Mouse (Mus musculus) lung, postnatal 10 days (tissue): Measurements from ENCODE around the gene Vwc2l.
A peak's percentile ranks its signal among the peaks of the same experiment; 100 is the strongest.

Experiments used
- DNase-seq: peaks from one replicate; pipeline ENCODE4 v3.0.0; 2021

Gene Vwc2l

DNA sequence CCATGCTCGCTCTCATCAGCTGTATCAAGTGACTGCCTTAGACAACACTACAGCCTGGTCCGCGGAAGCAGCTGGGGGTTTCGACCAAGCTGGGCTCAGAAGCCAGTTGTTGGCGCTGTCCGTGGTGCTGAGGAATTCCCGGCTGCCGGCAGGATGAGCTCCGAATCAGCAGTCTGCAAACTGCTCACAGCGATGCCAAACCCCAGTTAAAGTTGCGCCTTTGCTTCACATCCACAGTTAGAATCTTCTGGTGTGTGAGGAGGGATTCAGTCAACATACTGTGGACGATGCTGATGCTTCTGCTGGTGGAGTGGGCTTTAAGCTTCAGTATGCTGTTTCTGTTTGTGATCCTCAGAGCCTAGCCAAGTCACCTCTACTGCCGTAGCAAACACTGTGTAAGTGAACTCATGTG lies at the start of gene Vwc2l:
Gene Vwc2l, plus strand, starts transcription at position 61 of the 412 bp plus-strand sequence.
- peak; percentile 64 for DNase-seq

GRCm38 (mm10) chr1:70692529-70692928 lies 33.0 kb upstream of the Vwc2l start:
- DNase-seq, result no peak

GRCm38 (mm10) chr1:70700270-70700669 lies 25.2 kb upstream of the Vwc2l start:
- DNase-seq, result no peak

DNA sequence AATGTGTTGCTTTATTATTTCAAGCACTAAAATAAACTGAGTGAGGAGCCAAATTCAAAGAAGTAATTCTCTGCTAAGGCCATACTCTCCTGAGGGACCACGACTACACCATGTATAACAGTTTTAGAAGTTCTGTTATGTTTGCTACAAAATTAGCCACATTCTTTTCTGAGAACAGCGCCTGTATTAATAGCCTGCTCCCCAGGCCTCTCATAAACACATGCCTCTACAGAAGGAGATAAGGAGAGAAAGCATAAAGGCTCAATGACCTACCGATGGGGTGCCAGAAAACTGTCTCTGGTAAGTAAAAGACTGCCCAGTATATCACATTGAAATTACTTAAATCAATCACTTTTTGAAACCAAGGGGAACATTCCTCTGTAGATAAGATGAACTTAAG lies 21.6 kb upstream of the Vwc2l start:
- no peak for DNase-seq

GRCm38 (mm10) chr1:70705821-70706220 lies 19.7 kb upstream of the Vwc2l start:
- no peak for DNase-seq

DNA sequence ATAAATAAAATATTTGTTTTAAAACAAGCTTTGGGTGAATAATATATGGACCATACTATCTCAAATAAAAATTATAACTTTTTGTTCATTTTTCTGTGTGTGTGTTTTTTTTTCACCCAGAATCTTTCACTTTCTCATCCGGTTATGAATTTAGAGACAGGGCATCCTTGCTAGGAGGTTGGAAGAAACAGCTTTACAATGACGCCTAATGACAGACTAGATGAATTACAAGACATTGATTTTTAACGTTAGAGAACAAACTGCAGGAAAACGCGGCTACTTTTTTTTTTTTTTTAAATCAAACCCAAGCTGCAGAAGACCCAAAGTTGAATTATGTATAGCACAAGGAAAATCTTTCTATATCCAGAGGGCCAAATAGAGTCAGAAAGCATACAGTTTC lies 470 bp upstream of the Vwc2l start:
- DNase-seq, result no peak

DNA sequence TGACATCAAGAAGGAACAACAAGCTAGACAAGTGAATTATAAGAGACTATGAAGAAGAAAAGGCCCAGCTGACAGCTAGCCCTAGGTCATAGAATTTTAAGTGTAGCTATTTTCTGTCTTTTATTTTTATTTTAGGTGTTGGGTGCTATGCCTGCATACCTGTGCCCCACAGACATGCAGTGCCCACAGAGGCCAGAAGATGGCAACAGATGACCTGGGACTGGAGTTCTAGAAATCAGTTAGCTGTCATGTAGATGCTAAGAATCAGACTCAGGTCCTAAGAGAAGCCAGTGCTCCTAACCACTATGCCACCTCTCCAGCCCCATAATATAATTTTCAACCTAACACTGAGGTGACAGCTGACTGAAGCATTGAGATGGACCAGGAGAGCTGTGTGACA lies 61.6 kb downstream of the Vwc2l start:
- DNase-seq, result no peak

- DNase-seq, result no peak
Measured at GRCm38 (mm10) chr1:70791636-70792035, 66.1 kb downstream of the Vwc2l start.

GRCm38 (mm10) chr1:70795094-70795493 lies 69.6 kb downstream of the Vwc2l start:
- no peak for DNase-seq

GRCm38 (mm10) chr1:70803401-70803800 lies 77.9 kb downstream of the Vwc2l start:
- no peak for DNase-seq

- no peak for DNase-seq
Measured at GRCm38 (mm10) chr1:70823111-70823510, 97.6 kb downstream of the Vwc2l start.

GRCm38 (mm10) chr1:70833262-70833661 lies 107.7 kb downstream of the Vwc2l start:
- no peak for DNase-seq

DNA sequence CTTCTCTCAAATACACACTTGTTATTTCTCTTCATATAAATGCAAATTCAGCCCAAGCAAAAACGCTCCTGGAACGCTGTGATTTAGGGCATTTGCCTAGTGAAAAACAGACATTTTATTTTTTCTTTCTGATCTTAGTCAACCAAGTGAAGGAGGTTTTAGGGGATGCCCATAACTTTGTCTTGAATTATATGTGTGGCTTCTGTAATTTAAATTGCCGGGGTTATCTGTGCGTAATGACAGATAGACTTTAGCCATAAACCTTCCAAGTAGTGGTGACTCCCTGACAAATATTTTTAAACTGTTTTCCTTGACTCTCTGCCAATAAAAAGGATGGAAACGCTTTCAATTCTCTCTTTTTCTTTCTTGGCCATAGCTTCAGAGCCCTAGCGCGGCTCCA lies 116.7 kb downstream of the Vwc2l start:
- no peak for DNase-seq

- no peak for DNase-seq
Measured at GRCm38 (mm10) chr1:70845276-70845675, 119.8 kb downstream of the Vwc2l start.

DNA sequence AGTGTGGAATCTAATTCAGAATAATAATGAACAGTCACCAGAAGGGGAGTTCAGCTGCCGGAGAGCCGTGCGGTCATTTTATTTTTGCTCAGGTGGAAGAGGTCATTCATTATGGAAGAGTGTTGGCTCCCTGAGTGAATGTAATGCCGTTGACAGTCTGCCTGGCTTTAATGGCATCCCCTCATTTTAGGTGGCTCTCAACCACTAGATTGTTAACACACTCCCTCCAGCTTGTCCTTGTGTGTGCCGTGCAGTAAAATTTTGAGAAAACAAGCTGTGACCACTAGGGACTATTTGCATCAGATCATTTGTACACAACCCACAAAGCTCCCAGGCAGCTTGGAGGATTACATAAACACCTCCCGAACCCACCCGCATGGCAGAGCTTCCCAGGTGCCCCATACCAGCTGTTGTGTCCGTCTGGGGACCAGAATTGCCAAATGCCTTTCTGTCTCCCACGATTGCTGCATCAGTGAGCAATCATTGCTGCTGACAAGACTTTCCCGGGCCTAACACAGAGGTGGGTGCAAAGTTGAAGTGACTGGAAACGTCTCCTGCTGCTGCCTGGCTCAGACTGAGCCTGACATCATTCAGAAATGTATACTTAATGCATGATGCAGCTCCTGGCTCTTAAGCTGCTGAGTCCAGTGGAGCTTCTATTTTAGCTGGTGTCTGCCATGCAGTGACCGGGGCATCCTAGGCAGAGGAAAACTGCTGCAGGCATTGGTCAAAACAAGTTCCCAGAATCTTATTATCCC lies 126.3 kb downstream of the Vwc2l start:
- DNase-seq, result no peak

- DNase-seq, result peak; percentile 4
Measured at GRCm38 (mm10) chr1:70853446-70853845, 127.9 kb downstream of the Vwc2l start.

GRCm38 (mm10) chr1:70855912-70856311 lies 130.4 kb downstream of the Vwc2l start:
- no peak for DNase-seq

- no peak for DNase-seq
Measured at GRCm38 (mm10) chr1:70861672-70862071, 136.2 kb downstream of the Vwc2l start.

GRCm38 (mm10) chr1:70866137-70866536 lies 140.6 kb downstream of the Vwc2l start:
- DNase-seq, result peak; percentile 4

DNA sequence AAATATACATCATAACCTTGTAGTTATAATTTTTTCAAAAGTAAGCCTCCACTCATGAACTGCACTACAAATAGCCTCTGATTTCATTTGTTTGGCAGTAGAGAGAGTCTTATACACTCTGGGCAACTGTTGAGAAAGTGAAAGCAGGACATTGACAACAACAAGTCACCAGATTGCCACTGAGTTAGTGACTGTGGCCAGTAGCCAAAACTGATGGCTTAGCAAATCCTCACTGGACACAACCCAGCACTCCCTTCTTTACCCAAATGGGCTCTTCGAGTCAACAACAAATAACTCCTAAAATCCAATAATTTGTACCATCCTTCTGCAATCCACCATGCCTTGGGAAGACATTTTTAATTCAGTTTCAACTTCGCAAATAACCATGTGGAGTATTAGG lies 155.0 kb downstream of the Vwc2l start:
- no peak for DNase-seq

GRCm38 (mm10) chr1:70881269-70881668 lies 155.8 kb downstream of the Vwc2l start:
- no peak for DNase-seq

DNA sequence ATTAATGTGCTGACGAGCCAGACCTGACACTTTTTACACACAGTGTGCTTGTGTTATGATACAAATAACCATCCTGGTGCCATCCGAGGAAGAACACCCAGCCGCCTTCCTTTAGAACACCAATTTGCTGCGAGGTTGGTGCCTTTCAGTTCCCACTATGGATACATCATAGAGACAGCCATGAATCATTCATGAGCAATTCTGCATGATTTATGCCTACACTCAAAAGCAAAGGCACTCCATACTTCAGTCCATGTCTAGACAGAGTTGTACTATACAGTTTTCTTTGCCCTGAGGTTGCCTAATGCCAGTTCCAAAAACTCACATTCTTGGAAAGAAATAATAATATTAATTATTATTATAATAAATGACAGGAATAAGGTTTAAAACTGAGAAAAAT lies 158.6 kb downstream of the Vwc2l start:
- DNase-seq, result no peak

GRCm38 (mm10) chr1:70902311-70902710 lies 176.8 kb downstream of the Vwc2l start:
- DNase-seq, result no peak

DNA sequence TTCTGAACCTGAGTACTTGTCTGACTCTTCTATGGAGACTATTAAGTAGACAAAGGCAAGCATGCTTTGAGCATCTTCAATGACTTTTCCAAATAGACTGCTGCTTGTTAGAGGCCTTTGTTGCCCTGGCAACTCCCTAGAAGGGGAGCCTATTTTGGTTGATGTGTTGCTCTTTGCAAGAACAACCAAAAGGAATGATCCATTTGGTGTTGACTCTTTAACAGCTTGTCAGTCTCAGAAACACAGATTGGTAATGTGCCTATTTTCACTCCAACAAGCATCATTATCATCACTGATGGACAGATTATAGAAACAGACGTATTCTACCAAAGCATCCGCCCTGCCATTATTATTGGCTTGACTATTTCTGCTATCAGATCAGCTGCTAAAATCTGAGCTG lies 181.9 kb downstream of the Vwc2l start:
- no peak for DNase-seq

DNA sequence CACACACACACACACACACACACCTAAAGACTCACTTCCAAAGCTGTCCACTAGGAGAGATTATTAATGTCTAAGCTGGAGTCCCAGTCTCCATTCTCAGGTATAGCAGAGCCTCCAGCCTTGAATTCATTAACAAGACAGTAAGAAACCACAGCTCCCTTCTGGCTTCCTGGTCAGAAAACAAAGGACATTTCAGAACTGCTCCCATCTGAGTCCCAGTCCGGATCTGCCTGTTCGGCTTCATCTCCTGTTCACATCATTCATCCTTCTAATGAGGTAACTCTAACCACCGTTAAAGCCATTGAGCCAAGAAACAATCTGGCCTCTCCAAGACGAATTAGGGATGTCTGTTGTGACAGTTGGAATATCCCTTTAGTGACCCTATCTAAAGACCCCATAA lies 185.7 kb downstream of the Vwc2l start:
- DNase-seq, result no peak
